Mouse (Mus musculus) embryo, embryonic 10 days (tissue): ENCODE measurements around the gene Timeless.
"Not testable (repeated sequence)": the region's sequence is repeated elsewhere in the genome, so short reads cannot be mapped to it uniquely, and the experiment has no call there.

Experiments
- DNase-seq: peaks from one replicate; pipeline ENCODE4 v3.0.0-alpha.2; 2015; ENCODE audit warnings: low spot score

The Timeless gene

DNA sequence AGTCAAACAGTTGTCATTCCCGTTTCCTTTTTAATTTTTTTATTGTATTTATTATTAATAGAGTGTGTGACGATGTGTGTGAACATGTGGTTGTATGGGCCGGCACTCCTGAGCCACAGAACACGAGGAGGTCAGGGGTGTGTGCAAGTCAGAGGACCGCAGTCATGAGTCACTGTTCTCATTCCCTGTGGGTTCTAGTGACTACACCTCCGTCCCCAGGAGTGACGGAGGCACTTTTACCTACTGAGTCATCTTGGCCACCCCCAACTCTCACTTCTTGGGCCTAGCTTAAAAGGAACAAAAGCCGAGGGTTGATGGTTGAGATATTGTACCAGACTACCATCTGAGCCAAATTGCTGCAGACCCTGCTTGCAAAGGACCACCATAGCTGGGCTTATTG lies 24.5 kb downstream of the Timeless start:
- DNase-seq: no peak

DNA sequence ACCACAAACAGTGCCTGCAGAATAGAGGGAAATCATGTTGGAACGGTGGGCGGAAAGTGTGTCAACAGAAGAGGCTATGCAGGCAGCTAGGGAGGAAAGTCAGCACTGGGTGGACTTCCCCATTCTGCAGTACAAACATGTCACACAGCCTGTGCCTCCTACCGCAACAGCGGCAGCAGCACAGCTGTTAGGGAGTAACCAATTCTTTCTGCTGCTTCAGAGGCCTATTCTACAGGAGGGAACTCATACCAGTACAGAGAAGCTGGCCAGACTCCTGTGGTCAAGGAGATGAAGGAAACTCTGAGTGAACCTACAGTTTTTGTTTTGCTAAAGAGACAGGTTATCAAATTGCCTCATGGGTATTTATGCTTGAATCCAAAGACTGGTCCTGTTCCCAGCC lies 27.1 kb downstream of the Timeless start:
- no peak for DNase-seq

DNA sequence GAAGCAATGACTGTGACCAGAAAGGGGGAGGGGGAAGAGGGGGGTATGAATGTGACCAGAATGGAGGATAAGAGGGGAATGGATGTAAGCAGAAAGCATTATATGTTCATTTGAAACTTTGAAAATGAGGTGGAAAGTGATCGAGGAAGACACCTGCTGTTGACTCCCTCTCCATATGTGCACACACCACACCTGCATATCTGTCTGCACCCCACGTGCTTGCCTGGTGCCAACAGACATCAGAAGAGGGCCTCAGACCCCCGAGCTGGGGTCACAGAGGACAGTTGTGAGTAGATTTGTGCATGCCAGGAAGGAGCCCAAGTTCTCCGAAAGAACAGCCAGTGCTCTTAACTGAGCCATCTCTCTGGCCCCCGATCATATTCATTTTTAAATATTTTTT lies 28.1 kb downstream of the Timeless start:
- no peak for DNase-seq

DNA sequence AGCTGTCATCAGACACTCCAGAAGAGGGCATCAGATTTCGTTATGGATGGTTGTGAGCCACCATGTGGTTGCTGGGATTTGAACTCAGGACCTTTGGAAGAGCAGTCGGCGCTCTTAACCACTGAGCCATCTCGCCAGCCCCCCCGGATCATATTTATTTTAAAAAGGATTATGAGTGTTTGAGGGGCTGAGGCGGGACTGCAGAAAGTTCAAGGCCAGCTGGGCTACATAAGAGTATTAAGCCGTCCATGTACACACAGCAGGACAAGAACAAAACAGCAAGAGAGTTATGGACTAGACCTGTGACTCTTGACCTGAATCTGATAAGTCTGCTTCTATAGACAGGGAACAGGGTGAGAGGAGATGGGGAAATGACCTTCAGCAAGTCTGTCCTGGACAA lies 28.5 kb downstream of the Timeless start:
- DNase-seq: not testable (repeated sequence)

DNA sequence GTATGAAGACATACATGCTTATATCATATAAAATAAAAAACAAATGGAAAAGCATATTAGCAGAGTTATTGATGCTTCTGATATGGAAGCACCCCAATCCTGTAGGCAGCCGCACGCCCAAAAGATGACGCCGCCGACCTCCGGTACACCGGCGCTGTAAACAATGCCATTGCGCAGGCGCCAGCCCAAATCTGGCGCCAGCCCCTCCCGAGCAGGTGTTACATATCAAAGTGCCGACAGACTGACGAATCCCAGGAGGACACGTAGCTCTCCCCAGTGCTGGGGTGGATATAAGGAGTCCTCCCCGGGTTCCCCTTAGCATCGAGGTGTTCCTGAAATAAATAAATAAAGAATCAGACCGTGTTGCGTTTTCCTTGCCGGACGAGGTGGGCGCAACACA lies 30.4 kb downstream of the Timeless start:
- DNase-seq: no peak

DNA sequence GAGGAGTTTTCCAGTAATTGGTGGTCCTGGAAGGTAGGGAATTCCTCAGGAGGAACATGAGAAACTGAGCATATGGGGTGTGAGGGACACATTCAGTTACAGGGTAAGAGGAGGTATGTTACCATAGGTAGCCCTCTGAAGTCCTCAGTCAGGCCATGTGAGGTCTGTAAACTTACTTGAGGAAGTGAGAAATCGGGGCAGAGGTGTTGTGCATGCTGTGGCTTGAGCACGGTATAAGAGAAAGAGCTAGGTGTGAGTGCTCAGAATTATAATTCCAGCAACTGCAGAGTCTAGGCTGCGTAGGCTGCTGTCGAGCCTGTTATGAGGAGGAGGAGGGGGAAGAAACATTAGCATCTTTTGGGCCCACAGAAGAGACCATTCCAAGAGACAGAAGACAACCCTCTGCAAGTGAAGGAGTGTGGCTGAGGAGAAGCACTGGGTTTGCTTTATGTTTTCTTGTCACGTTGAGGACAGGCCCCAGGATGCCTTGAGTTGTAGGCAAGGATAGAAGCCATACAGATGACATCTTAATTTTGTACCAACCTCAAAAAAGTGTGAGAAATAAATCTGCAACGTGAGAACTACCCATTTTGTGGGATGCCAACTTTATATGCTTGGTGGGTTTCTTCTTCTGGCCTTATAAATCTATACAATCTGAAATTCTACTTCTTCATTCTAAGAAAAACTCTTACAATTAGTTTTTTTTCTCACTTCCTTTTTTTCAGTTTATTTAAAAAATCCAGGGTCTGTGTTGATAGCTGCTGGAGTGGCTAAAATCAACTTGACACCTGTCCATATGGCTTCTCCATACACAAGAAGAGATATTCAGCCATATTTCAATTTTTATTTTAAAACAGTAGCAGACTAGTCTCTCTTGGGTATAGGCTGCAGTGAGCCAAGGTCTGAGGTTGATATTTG lies 31.8 kb downstream of the Timeless start:
- DNase-seq: no peak

DNA sequence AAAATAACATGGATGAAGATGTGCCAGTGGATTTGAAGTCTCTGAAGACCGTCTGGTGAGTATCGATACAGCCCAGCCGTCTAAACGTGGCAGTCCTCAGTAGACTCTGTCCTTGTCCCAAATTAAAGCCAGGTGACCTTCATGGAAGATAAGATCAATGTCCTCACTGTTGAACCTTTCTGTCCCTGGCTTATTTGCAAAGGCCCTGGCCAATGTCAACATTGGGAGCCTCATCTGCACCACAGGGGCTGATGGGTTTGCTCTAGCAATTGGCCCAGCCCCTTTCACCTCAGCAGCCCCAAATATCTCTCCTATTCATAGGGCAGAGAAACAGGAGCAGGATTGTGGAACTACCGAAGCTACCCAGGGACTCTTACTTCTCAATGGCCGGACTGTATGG lies 36.5 kb downstream of the Timeless start, which contains the start of gene Apof:
Apof (plus strand) TSS at position 301 of the 400 bp plus-strand sequence.
- DNase-seq: no peak

DNA sequence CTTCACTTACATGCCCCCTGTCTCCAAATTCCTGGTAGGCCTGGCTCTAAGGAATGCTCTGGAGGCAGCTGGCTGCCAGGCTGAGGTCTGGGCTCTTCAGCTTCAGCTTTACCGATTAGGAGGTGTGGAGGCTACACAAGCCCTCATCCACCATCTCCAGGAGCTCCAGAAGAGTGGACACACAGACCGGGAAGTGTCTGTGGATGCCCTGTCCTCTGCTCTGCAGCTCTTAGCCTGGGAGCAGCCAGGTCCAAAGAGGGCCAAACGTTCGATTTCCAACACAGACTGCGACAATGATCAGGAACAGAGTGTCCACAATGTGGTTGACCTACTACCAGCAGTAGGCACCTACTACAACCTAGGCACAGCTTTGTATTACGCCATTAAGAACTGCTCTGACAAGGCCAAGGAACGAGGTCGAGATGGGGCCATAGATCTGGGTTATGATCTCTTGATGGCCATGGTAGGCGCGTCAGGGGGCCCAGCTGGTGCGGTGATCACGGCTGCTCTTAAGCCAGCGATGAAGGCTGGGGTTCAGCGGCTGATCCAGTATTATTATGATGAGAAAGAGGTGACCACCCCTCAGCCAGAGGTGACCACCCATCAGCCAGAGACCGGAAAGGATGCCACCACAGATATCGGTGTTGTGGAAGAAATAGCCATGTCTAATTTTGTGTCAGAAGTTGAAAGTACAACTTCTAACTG lies 37.5 kb downstream of the Timeless start:
- no peak for DNase-seq

DNA sequence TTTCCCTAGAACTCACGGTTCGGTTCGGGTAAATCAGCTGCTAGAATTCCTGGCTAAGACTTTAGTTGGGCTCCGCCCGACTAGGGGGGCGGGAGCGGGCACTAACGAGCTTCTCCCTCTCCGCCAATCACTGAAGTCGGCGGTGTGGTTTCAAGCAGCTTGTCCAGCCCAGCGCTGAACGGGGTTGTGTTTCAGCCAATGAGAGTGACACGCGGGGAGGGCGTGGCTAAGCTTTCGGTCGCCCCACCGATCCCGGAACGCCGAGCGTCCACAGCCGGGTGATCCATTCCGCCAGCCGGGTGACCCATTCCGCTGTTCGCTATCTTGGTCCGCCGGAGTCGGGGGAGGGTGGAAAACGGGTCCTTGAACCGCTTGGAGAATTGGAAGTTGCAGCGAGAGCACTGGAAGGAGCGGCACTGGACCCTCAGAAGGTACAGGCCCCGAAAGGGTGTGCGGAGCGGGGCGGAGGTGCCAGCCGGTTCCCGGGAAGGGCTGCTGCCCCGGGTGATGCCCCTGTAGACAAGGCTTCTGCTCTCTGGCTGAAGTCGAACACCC lies 38.5 kb downstream of the Timeless start, which contains the start of gene Stat2:
Stat2 (plus strand) TSS at position 273 of the 555 bp plus-strand sequence.
- peak; percentile 99 for DNase-seq

DNA sequence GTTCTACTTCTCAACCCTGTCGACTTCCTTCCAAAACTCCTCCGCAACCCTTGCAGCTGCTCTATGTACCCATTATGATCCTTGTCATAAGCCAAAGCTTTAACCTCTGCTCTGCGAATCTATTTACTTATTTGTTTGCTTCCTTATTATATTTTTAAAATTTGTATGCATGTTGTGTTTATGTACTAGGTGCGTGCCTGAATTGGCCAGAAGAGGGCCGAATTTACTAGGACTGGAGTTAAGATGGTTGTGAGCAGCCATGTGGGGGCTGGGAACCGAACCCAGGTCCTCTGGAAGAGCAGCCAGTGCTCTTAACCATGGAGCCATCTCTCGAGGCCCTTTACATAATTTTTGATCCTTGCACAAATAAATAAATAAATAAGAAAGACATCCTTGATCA lies 39.0 kb downstream of the Timeless start:
- no peak for DNase-seq

DNA sequence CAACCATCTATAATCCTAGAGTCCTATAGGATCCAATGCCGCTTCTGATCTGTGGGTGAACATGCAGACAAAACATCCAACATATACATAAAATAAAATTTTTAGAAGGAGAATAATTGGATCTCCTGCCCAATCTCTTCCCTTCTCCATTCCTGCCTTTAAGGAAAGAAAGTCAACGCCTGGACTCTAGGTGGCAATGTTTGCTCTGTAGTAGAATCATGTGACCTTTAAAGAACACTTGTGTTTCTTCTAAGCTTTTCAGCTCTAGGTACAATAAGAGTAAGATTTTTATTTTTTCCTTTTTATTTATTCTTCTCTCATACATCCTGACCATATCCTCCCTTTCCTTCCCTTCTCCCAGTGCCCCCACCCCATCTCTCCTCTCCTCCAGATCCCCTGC lies 40.0 kb downstream of the Timeless start:
- DNase-seq: no peak

DNA sequence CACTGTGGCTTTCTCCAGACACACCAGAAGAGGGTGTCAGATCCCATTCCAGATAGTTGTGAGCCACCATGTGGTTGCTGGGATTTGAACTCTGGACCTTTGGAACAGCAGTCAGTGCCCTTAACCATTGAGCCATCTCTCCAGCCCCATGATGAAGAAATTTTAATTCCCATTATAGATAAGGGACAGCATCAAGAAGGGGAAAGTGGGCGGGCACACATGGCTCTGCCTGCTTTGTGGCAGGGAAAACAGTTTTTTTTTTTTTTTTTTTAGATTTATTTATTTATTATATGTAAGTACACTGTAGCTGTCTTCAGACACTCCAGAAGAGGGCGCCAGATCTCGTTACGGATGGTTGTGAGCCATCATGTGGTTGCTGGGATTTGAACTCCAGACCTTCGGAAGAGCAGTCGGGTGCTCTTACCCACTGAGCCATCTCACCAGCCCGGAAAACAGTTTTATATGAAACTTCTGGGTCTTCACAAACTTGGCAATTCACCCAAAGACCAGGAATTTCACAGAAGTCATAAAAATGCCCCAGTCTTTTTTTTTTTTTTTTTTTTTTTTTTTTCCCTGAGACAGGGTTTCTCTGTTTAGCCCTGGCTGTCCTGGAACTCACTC lies 41.1 kb downstream of the Timeless start:
- not testable (repeated sequence) for DNase-seq

DNA sequence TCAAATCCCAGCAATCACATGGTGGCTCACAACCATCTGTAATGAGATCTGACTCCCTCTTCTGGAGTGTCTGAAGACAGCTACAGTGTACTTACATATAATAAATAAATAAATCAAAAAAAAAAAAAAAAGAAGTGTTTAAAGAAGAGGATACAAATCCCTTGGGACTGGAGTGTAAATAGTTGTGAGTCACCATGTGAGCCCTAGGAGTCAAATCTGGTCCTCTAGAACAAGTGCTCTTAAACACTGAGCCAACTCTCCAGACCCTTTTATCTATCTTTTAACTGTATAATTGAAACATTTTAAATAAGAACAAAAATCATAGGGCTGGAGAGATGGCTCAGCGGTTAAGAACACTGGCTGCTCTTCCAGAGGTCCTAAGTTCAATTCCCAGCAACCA lies 43.5 kb downstream of the Timeless start:
- DNase-seq: not testable (repeated sequence)

DNA sequence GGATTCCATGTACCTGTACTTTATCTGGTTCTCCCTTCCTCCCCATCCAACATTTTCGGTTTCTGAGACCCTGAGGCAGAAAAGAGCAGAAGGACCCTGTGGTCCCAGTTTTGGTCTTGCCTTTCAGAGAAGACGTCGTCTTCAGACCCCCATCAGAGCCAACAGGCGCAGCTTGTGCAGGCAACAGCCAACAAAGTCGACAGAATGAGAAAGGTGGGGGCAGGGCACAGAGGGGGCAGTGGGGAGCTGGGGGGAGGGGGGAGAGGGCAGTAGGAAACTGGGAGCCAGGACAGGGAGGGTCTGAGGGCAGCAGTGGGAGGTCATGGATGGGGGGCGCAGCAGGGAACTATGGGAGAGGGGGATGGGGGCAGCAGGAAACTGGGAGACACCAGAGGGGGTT lies 46.3 kb downstream of the Timeless start:
- DNase-seq: no peak

DNA sequence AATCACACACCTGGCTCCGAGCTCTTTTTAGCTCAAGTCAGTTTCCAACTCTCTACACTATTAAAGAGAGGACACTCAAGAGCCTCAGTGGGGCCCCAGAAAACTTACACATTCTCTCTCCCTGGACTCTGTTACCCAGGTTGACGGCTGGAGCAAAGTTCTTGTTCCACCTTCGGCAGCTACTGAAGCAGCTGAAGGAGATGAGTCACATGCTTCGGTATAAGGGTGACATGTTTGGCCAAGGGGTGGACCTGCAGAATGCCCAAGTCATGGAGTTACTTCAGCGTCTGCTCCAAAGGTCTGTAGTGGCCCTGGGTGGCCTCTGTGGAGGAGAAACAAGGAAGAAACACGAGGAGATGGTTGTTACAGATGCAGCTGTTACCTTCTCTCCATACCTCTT lies 49.1 kb downstream of the Timeless start:
- DNase-seq: no peak

DNA sequence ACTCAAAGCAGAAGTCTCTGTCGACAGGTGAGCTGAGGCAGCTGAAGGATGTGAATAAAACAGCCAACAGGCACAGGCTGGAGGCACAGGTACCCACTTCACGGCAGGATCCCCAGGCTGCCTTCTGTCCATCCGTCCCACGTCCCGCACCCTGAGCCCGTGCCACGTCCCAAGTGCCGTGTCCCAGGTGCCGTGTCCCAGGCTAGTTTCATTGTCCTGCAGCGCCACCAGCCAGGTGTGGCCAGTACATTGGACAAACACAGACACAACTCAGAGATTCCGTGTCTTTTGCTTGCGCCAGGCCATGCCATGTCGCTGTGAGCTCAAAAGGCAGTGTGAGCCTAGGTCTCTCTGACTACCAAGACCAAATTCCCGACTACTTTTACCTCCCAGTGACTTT lies 49.8 kb downstream of the Timeless start:
- no peak for DNase-seq

DNA sequence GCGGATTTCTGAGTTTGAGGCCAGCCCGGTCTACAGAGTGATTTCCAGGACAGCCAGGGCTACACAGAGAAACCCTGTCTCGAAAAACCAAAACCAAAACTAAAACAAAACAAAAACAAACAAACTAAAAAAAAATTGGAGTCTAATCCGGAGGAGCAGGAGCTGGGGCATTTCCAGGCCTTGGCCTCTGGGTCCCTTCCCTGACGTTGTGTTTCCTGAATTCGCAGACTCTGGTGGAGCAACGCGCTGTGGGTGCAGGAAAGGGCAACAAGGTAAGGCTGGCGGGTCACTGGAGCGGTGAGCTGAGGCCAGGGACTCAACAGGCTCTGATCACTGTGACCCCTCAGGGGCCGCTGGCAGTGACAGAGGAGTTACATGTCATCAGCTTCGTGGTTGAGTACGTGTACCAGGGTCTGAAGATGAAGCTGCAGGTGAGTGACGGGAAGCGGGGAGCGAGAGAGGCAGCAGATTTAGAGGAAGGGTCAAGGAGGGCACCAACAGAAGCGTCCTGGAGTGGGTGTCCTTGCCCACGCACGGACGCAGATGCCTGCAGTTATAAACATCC lies 51.1 kb downstream of the Timeless start:
- no peak for DNase-seq

DNA sequence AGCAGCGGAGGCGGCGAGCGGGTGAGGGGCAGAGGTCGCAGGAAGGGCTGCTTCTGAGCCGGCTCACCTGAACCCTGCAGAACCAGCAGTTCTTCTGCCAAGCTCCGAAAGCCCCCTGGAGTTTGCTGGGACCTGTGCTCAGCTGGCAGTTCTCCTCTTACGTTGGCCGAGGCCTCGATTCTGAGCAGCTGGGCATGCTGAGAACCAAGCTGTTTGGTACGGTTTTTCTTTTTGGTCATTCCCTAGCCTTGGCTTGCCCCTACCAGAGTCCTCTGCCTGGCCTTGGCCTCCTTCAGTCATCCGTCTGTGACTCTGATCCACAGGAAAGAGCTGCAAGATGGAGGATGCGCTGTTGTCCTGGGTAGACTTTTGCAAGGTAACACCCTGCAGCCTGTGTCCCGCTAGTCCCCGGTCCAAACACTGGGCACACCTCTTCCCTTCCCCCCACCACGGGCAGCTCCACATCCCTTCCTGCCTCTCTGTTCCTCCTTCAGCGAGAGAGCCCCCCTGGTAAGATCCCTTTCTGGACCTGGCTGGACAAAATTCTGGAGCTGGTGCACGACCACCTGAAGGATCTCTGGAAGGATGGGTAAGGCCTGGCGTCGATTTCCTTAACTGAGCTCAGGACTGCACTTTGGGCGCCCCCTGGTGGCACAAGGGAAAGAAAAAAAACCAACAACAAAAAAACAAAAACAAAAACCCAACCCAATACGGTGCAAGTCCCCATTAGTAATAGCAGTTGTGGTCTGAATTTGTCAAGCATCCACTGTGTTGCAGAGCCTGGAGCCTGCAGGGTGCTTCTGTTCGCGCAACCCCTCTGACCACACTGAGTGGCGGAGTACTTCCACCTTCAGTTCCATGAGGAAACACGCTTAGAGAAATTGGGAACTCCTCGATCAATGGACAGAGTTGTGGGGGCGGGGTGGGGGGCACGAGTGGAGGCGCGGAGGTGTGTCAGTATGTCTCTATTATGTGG lies 52.0 kb downstream of the Timeless start:
- peak; percentile 84 for DNase-seq

DNA sequence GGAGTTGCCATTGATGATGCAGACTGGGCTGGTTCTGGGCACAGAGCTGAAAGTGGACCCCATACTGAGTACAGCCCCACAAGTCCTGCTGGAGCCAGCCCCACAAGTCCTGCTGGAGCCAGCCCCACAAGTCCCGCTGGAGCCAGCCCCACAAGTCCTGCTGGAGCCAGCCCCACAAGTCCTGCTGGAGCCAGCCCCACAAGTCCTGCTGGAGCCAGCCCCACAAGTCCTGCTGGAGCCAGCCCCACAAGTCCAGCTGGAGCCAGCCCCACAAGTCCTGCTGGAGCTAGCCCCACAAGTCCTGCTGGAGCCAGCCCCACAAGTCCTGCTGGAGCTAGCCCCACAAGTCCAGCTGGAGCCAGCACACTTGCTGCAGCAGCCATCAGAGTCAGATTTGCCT lies 58.7 kb downstream of the Timeless start:
- not testable (repeated sequence) for DNase-seq

DNA sequence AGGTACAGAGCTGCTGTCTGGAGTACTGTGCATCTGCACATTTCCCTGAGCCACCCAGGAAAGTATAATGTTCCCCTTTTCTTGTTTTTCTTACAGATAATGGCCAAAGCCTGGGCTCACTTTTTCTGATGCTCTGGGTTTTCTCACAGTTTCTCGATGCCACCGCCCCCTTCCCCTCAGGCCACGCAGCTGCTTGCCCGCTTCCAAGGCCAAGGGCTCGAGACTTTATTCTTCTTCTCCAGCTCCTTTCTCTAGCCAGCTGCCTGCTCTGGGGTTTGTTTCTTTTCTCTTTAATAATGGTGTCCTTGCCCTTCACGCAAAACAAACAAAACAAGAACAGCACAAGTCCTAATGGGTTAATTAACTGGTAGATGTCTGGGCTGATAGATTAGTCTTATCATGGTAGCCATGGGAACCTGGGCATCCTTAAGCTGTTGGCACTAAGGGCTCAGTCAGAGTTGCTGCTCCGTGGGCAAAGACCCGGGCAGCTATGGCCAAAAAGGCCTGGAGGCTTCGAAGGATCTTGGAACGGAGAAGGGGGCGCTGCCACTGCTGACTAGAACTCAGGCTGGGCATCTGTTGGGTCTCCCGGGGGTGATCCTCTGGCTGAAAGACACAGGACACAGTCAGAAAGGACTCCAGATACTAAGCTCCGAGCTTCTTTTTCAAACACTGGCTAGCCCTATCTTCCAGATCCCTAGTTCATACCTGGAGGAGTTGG lies 64.7 kb downstream of the Timeless start:
- DNase-seq: no peak
